In the genomic region with DNA sequence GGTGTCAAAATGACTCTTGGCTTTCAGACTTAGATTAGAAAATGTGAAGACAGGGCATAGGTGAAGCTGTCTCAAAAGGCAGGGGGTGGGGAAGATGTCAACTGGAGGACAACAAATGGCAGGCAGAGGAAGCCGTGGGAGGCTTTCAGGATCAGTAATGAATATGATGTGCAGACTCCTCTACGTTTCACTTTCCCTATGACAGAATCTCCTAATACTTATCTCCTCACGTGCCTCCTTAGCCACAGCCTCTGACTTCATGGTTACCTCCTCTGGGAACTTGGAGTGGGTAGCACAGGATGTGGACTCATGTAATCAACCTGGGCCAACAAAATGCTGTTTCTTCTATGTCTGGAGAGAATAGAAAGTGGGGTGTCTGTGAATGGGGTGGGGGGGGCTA, we compare ENCODE assay signal across 24 mouse cellular contexts. TPM values are rescaled to one million over a fixed set of nuclear protein-coding genes. Genes with fewer than 3 reads are reported as not detected.
"Had no signal": no experiment of that assay in that cellular context is flagged by ENCODE, and none has a peak within 500 bp of the region (broad histone marks: within the 10 kb centered on the region; RNA-seq: fewer than 3 reads in every experiment).

No protein-coding gene starts in this region.

- ATAC-seq: intestine, postnatal 0 days; midbrain, embryonic 15.5 days had no signal

- DNase-seq: kidney, adult 2 months; kidney, postnatal 25 days; layer of hippocampus, adult 9-11 months; liver, embryonic 13.5 days; lung, adult 2 months; lung, postnatal 14 days; right cerebral cortex, adult 18-20 months; right cerebral cortex, postnatal 14 days; right cerebral cortex, postnatal 4 days; thymus, postnatal 25 days had no signal

- H3K4me1 ChIP-seq: liver, embryonic 13.5 days; midbrain, embryonic 12.5 days; midbrain, embryonic 15.5 days had no signal

- H3K27me3 ChIP-seq: liver, embryonic 13.5 days; midbrain, embryonic 12.5 days; midbrain, embryonic 15.5 days had no signal

- H3K36me3 ChIP-seq: liver, embryonic 13.5 days; midbrain, embryonic 12.5 days; midbrain, embryonic 15.5 days had no signal

- H3K27ac ChIP-seq: kidney, postnatal 0 days; layer of hippocampus, adult 2 months; left cerebral cortex, adult 2 months; liver, embryonic 13.5 days; macrophage; midbrain, embryonic 12.5 days; midbrain, embryonic 15.5 days; stomach, postnatal 0 days had no signal

- H3K4me2 ChIP-seq: liver, embryonic 13.5 days; midbrain, embryonic 12.5 days; midbrain, embryonic 15.5 days had no signal

- H3K4me3 ChIP-seq: layer of hippocampus, adult 2 months; left cerebral cortex, adult 2 months; liver, embryonic 13.5 days; midbrain, embryonic 12.5 days; midbrain, embryonic 15.5 days; myocyte had no signal

- H3K9ac ChIP-seq: liver, embryonic 13.5 days; midbrain, embryonic 12.5 days; midbrain, embryonic 15.5 days had no signal

- H3K9me3 ChIP-seq: liver, embryonic 13.5 days; midbrain, embryonic 12.5 days; midbrain, embryonic 15.5 days had no signal

RNA-seq across cellular contexts. Expression of gene Casr, which starts 40.7 kb away (rescaled TPM):
- total RNA-seq: liver, adult 2 months; megakaryocyte, adult 5-6 weeks had no signal
- polyA plus RNA-seq: liver, adult 2 months; liver, embryonic 13.5 days; liver, embryonic 16.5 days; macrophage; neural tube, embryonic 11.5 days; neural tube, embryonic 14.5 days had no signal
